Mouse (Mus musculus) large intestine, adult 2 months (tissue): ENCODE data around the gene Clns1a. TPM values are rescaled to one million over a fixed set of nuclear protein-coding genes. Genes with fewer than 3 reads are reported as not detected.

ENCODE experiments used
- DNase-seq: peaks from one replicate; pipeline ENCODE4 v3.0.0-alpha.2; 2012; ENCODE audit warnings: low read depth, low spot score
- WGBS: fragments of 180-500 bp; shearing (Covaris S2); methylation state at CpG from one replicate; pipeline ENCODE4 v1.1.7; 2018; 5-methylcytosine and 5-hydroxymethylcytosine counted together
- polyA plus RNA-seq: library from polyadenylated mRNA; depleted of rRNA; stranded (reverse); fragments of >200 nt; gene quantifications from 2 replicates; pipeline ENCODE4 v1.2.3, GENCODE M21; 2012; rRNA removed

The Clns1a gene
- polyA plus RNA-seq, 1 experiment = 26.6 TPM

DNA sequence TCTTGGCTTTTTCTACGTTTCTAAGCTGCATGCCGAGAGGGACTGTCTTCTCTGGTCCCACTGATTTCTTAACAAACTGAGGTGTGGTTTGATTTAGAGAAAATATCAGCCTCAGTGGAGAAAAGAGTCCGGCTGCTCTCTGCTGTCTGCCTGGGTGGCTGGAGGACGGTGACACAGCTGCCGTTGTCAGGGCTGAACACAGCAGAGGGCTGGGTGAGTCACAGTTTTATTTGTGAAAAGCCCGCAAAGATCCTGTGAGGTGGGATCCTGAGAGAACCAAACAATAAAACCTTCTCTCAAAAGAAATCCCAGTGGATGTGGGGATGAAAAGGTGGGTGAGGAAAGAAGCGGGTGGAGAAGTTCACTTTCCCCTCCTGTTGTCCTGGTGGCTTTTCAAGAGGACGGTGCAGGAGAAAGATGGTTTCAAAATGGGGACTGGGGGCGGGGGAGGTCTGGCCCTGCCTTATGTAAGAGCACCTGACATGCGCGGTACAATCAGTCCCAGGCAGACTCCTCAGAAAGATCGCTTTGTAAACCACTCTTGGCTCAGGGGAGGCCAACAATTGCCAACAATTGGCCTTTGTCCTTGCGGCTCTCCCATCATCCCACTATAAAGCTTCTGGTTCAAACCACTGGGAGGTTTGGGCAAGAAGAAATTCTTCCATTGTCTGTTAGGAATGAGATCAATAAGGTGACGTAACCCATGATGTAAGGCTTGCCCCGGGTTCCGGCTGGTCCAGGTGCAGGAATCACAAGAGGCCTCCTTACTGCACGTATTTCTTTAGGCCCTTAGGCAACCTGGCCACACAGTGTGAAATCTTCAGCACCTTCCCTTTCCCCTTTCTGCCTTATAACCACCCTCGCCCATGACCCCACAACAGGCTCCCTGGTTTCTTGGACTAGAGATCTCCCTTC lies 60.8 kb downstream of the Clns1a start:
- no peak for DNase-seq

DNA sequence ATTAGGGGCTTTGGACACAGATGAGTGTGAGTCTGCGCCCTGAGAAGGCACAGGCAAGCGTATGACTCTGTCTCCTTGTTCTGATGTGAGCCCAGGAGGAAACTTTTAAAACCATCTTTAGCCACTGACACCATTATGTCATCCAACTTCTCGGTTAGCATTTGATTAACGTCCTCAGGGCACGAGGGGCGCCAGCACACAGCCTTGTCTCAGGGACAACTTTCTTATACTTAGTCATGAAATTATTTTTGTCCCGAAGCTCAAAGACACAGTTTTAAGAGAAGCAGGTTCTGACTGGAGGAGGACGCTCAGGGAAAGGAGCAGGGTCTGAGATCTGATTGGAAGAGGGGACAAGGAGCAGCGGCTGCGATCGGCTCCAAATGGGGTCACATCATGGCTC lies 68.2 kb downstream of the Clns1a start:
- no peak for DNase-seq
- WGBS = 79% methylated on average over 11 of the region's 11 CpGs

More for the DNA sequence above, 60.8 kb downstream of the Clns1a start:
- 31% methylated on average over 18 of the region's 18 CpGs for WGBS

GRCm38 (mm10) chr7:97765181-97765962 lies 68.9 kb downstream of the Clns1a start:
- DNase-seq = no peak
- WGBS = 65% methylated on average over 21 of the region's 21 CpGs

DNA sequence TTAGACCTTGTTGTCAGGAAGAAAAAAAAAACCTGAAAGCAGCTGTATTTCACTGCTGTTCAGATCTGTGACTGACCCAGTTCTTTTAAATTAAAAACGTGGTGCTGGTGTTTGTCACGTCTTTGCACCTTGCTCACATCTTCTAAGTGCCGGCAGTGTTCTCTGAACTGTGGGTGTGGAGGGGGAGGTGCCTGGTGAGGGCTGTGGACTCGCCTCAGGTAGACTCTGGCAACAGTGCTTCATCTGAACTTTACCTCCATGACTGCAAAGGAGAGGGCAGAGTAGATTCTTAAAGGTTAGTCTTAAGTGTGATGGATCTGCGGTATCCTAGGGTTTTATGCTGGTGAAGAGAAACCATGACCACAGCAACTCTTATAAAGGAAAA lies 69.5 kb downstream of the Clns1a start:
- 37% methylated on average over 5 of the region's 5 CpGs for WGBS
- no peak for DNase-seq

DNA sequence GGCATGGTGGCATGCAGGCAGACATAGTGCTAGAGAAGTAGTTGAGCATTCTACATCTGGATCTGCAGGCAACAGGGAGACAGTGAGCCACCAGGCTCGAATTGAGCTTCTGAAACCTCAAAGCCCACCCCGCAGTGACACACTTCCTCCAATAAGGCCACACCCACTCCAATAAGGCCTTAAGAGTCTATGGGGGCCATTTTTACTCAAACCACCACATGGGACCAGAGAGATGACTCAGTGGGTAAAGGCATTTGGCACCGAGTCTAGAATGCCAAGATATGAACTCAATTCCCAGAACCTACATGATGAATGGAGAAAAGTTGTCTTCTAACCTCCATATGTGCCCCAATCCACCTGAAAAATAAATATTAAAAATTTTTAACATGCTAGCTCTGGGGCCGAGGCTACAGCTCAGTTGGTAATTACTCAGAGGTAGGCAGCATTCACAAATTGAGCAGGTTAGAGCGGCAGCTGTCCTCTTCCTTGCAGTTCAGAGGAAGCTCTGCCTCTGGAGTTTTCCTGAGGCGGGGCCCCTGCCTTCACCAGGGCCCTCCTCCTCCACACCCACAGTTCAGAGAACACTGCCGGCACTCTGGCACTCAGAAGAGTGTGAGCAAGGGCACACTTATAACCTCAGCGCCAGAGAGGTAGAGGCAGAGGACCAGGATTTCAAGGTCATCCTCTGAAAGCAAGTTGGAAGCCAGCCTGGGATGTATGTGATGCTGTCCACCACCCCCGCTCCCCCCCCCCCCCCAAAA lies 70.2 kb downstream of the Clns1a start:
- no peak for DNase-seq
- WGBS = 32% methylated on average over 9 of the region's 9 CpGs

DNA sequence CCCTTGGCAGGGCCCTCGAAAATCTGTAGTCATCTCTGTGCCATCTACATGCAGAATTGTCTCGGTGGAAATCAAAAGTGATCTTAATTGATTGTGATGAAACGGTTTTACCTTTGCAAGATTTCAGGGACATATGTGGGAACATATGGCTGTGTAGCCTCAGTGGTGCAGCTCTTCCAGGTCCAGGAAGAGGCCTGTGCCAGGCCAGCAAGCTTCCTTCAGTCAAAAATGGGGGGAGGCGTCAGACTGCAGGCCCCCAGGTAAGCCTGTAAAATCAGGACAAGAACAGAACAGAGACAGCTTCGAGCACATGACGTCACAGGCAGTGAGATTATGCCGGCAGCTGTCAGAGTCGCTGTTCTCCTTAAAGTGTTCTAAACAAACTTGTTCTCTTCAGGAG lies 71.4 kb downstream of the Clns1a start:
- DNase-seq = no peak
- WGBS = 65% methylated on average over 8 of the region's 8 CpGs

DNA sequence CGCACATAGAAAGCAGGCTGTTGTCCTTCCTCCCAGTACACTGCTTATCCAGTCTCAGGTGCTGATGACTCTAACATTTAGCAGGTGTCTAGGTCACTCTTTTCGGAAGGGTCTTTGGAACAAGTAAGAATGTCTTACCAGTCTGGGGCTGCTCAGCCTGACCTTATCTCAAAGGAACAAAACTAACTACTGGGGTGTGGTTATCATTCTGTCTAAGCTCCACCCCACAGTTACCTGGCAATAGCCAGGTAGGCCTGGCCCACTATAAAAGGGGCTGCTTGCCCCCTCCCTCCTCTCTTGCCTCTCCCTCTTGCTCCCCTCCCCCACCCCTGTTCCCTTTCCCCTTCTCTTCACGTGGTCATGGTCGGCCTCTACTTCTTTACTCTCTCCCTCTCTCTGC lies 72.6 kb downstream of the Clns1a start:
- no peak for DNase-seq

More for the DNA sequence above, 72.6 kb downstream of the Clns1a start:
- WGBS = 45% methylated on average over 4 of the region's 4 CpGs

Other genes starting within 250 kb of the Clns1a start
- 4.3 and 5.0 TPM in 2 replicates for gene Kctd14, start 245.3 kb upstream of the Clns1a start, polyA plus RNA-seq
- 66.1 and 72.6 TPM in 2 replicates for gene Ints4, start 215.7 kb upstream of the Clns1a start, polyA plus RNA-seq
- gene Aamdc, start 117.1 kb upstream of the Clns1a start, polyA plus RNA-seq = 60.3 and 78.1 TPM in 2 replicates
- 1.5 and 2.6 TPM in 2 replicates for gene Rsf1, start 116.7 kb upstream of the Clns1a start, polyA plus RNA-seq
- 32.6 and 75.7 TPM in 2 replicates for gene Aqp11, start 41.7 kb downstream of the Clns1a start, polyA plus RNA-seq
- gene Pak1, start 91.9 kb downstream of the Clns1a start, polyA plus RNA-seq = 34.3 and 39.8 TPM in 2 replicates
- gene Gdpd4, start 223.3 kb downstream of the Clns1a start, polyA plus RNA-seq = not detected in 2 replicates